Mouse (Mus musculus) layer of hippocampus, adult 2 months (tissue): Measurements from ENCODE around the gene Rtl8c. TPM values are rescaled to one million over a fixed set of nuclear protein-coding genes. Genes with fewer than 3 reads are reported as not detected.
"Not testable (repeated sequence)": the region's sequence is repeated elsewhere in the genome, so short reads cannot be mapped to it uniquely, and the experiment has no call there.

ENCODE experiments used
- DNase-seq, 2 experiments: peaks; one replicate each; pipeline ENCODE4 v3.0.0; 2022; ENCODE audit warnings: low spot score in 2 of 2
- H3K27ac ChIP-seq: fragments of 200-600 bp; 2 replicates; pipeline ENCODE4 v1.8.1; 2022
- H3K4me3 ChIP-seq: fragments of 200-600 bp; 2 replicates; pipeline ENCODE4 v1.8.1; 2022; ENCODE audit warnings: mild to moderate bottlenecking
- CTCF ChIP-seq: fragments of 200-600 bp; conservative IDR thresholded peaks from 2 replicates; pipeline ENCODE4 v1.8.1; 2022; ENCODE audit warnings: antibody characterized with exemption, mild to moderate bottlenecking, moderate library complexity
- long read RNA-seq, 2 experiments: library from polyadenylated mRNA; stranded (forward); transcript quantifications; one replicate each; pipeline ENCODE4 v2.0.0; 2021; ENCODE audit warnings: borderline mapping rate in 2 of 2
- total RNA-seq, 2 experiments: library from RNA; stranded (reverse); gene quantifications; 2 replicates each; pipeline ENCODE4 v1.2.3; 2021

Gene Rtl8c
- 100 to 1,000 TPM; 174 to 189 TPM for total RNA-seq
- long read RNA-seq, experiment 1, partial matches to known transcripts: 38 of 117 reads
- long read RNA-seq, experiment 1, other reads (novel, unspliced or antisense): 77 of 117 reads
- long read RNA-seq, experiment 2, partial matches to known transcripts: 41 of 113 reads
- long read RNA-seq, experiment 2, other reads (novel, unspliced or antisense): 68 of 113 reads

GRCm38 (mm10) chrX:53607242-53608121 is at the start of gene Rtl8c:
Gene Rtl8c (plus strand): TSS chrX:53608032.
- Histone ChIP-seq H3K4me3 (peak within 1 kb of the TSS; percentile 64), H3K27ac (peak within 1 kb of the TSS; percentile 91)
- peak; percentile 74 to 82 for DNase-seq
- TF ChIP-seq CTCF: 0 out of 2 replicates have a peak, but pooled peaks have one; percentile 2

- no peak overlapping the region for H3K4me3 ChIP-seq
- H3K27ac ChIP-seq: no peak overlapping the region
- no peak for DNase-seq
- no peak for TF ChIP-seq CTCF
Observed at GRCm38 (mm10) chrX:53579311-53579710, 28.5 kb upstream of the Rtl8c start.

- H3K4me3 ChIP-seq, DNase-seq, H3K27ac ChIP-seq: not testable (repeated sequence)
Observed at GRCm38 (mm10) chrX:53581407-53581806, 26.4 kb upstream of the Rtl8c start.

DNA sequence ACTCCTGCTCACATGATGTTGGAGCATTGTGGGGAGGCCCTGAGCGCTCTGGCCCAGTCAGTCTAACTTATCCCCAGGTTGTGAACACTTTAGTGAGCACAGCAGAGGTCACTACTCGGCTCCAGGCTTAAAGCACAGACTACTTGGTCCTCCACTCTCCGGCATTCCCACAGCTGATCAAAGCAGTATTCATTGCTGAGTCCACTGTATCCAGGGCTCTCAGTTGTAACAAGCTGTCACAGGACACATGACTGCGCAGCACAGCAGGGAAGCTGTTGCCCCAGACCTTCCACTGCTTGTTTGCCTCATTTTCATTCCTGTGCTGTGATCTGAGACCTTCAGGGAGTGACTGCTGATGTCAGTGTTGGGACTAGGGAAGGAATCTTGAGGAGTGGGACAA is 24.4 kb upstream of the Rtl8c start:
- DNase-seq, H3K4me3 ChIP-seq, H3K27ac ChIP-seq: not testable (repeated sequence)

DNA sequence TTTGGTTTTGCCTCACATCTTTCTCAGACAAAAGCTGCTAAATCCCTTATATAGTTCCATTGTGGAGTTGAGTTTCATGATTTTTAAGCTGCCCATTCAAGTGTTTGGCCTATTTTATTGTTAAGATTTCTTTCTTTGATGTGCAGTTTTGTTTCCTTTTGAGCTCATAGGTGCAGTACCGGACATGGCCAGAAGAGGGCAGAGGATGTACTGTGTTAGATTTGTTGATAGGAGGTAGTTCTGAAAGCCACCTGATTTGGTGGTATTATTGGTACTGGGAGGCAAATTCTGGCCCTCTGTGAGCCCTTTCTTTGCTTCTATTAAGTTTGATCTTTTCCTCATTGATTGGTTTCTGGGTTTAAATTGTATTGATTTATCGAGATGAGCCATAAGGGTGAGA is 7.8 kb upstream of the Rtl8c start:
- not testable (repeated sequence) for H3K27ac ChIP-seq, H3K4me3 ChIP-seq
- TF ChIP-seq CTCF: peak; percentile 70
- peak in 1 of 2 experiments; percentile 65 for DNase-seq

DNA sequence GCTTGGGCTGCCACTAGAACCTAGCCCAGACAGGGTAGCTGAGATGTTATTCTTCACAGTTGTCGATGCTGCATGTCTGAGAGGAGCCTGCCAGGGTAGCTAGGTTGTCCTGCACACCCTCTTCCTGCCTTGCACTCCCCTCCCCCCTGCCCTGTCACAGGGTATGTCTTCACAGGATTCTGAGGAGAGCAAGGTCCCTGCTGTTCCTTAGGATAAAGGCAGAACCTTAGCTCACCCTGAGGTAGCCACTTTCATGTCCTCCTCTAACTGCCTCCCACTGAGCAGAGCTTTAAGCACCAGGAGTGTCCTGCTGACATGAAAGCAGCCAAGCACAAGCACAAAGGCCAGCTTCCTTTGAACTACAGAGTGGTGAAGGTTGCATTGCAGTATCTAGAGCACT is 1.7 kb upstream of the Rtl8c start:
- not testable (repeated sequence) for DNase-seq, H3K27ac ChIP-seq, H3K4me3 ChIP-seq

DNA sequence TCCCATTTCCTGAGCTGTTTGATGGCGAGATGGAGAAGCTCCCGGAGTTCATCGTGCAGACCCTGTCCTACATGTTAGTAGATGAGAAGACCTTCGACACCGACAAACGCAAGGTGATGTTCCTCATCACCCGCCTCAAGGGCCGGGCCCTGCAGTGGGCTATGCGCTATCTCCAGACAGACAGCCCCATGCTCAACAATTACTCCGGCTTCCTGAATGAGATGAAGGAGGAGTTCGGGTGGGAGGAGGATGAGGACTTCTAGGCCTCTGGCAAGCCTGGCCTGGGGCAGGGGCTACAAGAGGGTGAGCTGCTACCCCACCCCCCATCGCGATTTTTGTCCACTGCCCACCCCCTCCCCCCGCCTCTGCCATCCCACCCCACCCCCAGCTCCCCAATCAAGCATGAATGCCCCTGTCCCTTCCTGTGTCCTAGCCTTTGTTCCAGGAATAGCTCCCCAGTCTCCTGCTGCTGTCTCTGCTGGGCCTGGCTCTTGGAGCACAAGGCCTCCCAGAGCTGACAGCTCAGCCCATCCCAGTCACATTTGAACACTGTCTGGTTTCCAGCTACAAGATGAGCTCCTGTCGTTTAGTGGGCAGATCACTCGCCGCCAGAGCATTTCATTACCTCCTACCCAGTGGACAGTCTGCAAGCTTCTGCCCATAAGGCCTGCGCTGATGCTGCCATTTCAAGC is 436 bp downstream of the Rtl8c start:
- H3K27ac ChIP-seq: peak overlapping the region; percentile 91
- peak in 1 of 2 experiments; percentile 12 for DNase-seq
- no peak for TF ChIP-seq CTCF
- H3K4me3 ChIP-seq: peak overlapping the region; percentile 64

GRCm38 (mm10) chrX:53608879-53609278 is 1.0 kb downstream of the Rtl8c start, which contains the start of gene Gm14597:
Gene Gm14597 (minus strand): TSS chrX:53608979.
- H3K27ac ChIP-seq: peak within 1 kb of the TSS; percentile 91
- not testable (repeated sequence) for DNase-seq

GRCm38 (mm10) chrX:53610571-53610970 is 2.7 kb downstream of the Rtl8c start:
- Histone ChIP-seq H3K27ac (no peak overlapping the region), H3K4me3 (no peak overlapping the region)
- DNase-seq: peak; percentile 65 to 83
- TF ChIP-seq CTCF: peak; percentile 82

More at GRCm38 (mm10) chrX:53608879-53609278, 1.0 kb downstream of the Rtl8c start, which contains the start of gene Gm14597:
- H3K4me3 ChIP-seq: peak within 1 kb of the TSS; percentile 64

DNA sequence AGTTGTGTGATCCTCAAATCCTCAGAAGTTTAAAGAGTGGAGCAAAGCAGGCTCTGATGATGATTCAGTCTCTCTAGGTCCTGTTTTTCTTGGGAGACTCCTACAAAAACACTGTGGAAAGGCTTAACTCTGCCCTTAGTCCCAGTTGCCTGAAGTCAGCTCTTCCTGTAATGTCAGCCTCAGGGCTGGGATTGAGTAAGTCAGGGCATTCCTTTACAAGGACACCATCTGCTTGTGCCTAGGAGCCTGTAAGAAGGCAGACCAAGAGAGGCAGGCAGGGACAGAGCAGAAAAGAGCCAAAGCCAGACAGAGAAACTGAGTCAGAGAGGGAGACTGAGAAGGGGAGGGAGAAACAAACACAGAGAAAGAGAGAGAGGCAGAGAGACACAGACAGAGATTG is 3.6 kb downstream of the Rtl8c start:
- not testable (repeated sequence) for H3K4me3 ChIP-seq, H3K27ac ChIP-seq, DNase-seq

- not testable (repeated sequence) for H3K4me3 ChIP-seq, H3K27ac ChIP-seq, DNase-seq
Observed at GRCm38 (mm10) chrX:53638107-53638506, 30.3 kb downstream of the Rtl8c start.

DNA sequence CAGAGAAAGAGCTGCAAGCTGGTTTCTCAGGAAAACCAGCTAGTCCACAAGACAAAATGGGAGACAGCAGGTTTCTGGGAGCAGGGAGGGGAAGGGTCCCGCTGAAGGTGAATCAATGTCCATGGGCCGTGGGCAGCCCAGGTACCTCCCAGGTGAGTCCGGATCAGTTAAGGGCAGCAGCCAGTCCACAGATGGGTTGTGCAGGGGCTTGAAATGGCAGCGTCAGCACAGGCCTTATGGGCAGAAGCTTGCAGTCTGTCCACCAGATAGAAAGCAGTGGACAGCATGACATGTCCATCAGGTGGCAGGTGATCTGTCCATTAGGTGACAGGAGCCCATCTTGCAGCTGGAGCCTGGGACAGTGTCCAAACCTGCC is 34.8 kb downstream of the Rtl8c start:
- not testable (repeated sequence) for H3K27ac ChIP-seq, DNase-seq
- H3K4me3 ChIP-seq: peak overlapping the region; percentile 31; the same call in 1 of the 2 replicates

GRCm38 (mm10) chrX:53642980-53643961 is 35.4 kb downstream of the Rtl8c start, which contains the start of gene Rtl8a:
Gene Rtl8a (minus strand): TSS chrX:53643682.
- peak; percentile 40 to 66 for DNase-seq
- peak within 1 kb of the TSS; percentile 39; the same call in 1 of the 2 replicates for H3K27ac ChIP-seq

More at GRCm38 (mm10) chrX:53642980-53643961, 35.4 kb downstream of the Rtl8c start, which contains the start of gene Rtl8a:
- peak within 1 kb of the TSS; percentile 38 for H3K4me3 ChIP-seq
